Mouse (Mus musculus) E14TG2a.4 (cell line): ENCODE measurements at regions not wholly inside any gene's neighbourhood (a gene's known extent, or its start where the extent isn't known, plus 50 kb on each side); places are given as distances from the start of the nearest gene placed in this dataset.

Experiments used
- H3K27me3 ChIP-seq: 2 replicates; pipeline ENCODE4 v1.6.1; 2014; ENCODE audit warnings: low read length, control low read depth; ENCODE audit not compliant: insufficient read depth
- H3K36me3 ChIP-seq: 2 replicates; pipeline ENCODE4 v1.6.1; 2014; ENCODE audit warnings: low read length, control low read depth; ENCODE audit not compliant: insufficient read depth
- H3K4me1 ChIP-seq: replicated peaks from 2 replicates; pipeline ENCODE4 v1.6.1; 2014; ENCODE audit warnings: low read depth, low read length, control low read depth
- H3K4me3 ChIP-seq: replicated peaks from 2 replicates; pipeline ENCODE4 v1.5.1; 2014; ENCODE audit warnings: mild to moderate bottlenecking, low read length
- H3K9me3 ChIP-seq: 2 replicates; pipeline ENCODE4 v1.6.1; 2014; ENCODE audit warnings: low read length, control low read depth
- CTCF ChIP-seq: conservative IDR thresholded peaks from 2 replicates; pipeline ENCODE4 v1.5.1; 2014; ENCODE audit warnings: low read length
- NANOG ChIP-seq: IDR thresholded peaks from 2 replicates; pipeline ENCODE4 v1.6.1; 2014; ENCODE audit warnings: borderline replicate concordance, low read length, mixed read lengths
- POU5F1 ChIP-seq: IDR thresholded peaks from 2 replicates; pipeline ENCODE4 v1.6.1; 2014; ENCODE audit warnings: low read length, borderline replicate concordance

- no peak for TF ChIP-seq CTCF
- TF ChIP-seq NANOG: no peak
- TF ChIP-seq POU5F1: no peak
- no peaks in the 10 kb centered on the region for H3K36me3 ChIP-seq
- H3K9me3 ChIP-seq: 0 out of 2 replicates have a peak, but pooled peaks cover 5% of the 10 kb centered on the region
- H3K4me1 ChIP-seq: no peaks in the 10 kb centered on the region
- H3K27me3 ChIP-seq: peaks cover 3% of the 10 kb centered on the region; the same call in 1 of the 2 replicates
- H3K4me3 ChIP-seq: no peak overlapping the region
Measured at GRCm38 (mm10) chr13:60050799-60051580, 126.2 kb downstream of the Gas1 start.

- no peak for TF ChIP-seq POU5F1
- no peak for TF ChIP-seq NANOG
- peaks cover 3% of the 10 kb centered on the region; the same call in 1 of the 2 replicates for H3K27me3 ChIP-seq
- H3K9me3 ChIP-seq: no peaks in the 10 kb centered on the region
- H3K4me3 ChIP-seq: no peak overlapping the region
- H3K36me3 ChIP-seq: no peaks in the 10 kb centered on the region
- H3K4me1 ChIP-seq: no peaks in the 10 kb centered on the region
Measured at GRCm38 (mm10) chr13:60049703-60050102, 127.5 kb downstream of the Gas1 start.

- TF ChIP-seq POU5F1: no peak
- no peak for TF ChIP-seq NANOG
- TF ChIP-seq CTCF: no peak
- no peaks in the 10 kb centered on the region for H3K36me3 ChIP-seq
- H3K4me3 ChIP-seq: no peak overlapping the region
- H3K27me3 ChIP-seq: no peaks in the 10 kb centered on the region
- H3K9me3 ChIP-seq: no peaks in the 10 kb centered on the region
- no peaks in the 10 kb centered on the region for H3K4me1 ChIP-seq
Measured at GRCm38 (mm10) chr13:60047791-60048730, 129.1 kb downstream of the Gas1 start.

- H3K4me1 ChIP-seq: no peaks in the 10 kb centered on the region
- H3K27me3 ChIP-seq: no peaks in the 10 kb centered on the region
- TF ChIP-seq NANOG: no peak
- no peak for TF ChIP-seq CTCF
- TF ChIP-seq POU5F1: no peak
- no peaks in the 10 kb centered on the region for H3K9me3 ChIP-seq
- H3K36me3 ChIP-seq: no peaks in the 10 kb centered on the region
- no peak overlapping the region for H3K4me3 ChIP-seq
Measured at GRCm38 (mm10) chr13:60045752-60046151, 131.4 kb downstream of the Gas1 start.

GRCm38 (mm10) chr13:60044876-60045275, 132.3 kb downstream of the Gas1 start:
- no peaks in the 10 kb centered on the region for H3K9me3 ChIP-seq
- TF ChIP-seq CTCF (no peak), POU5F1 (no peak), NANOG (no peak)
- no peaks in the 10 kb centered on the region for H3K27me3 ChIP-seq
- H3K4me1 ChIP-seq: no peaks in the 10 kb centered on the region
- H3K36me3 ChIP-seq: no peaks in the 10 kb centered on the region
- no peak overlapping the region for H3K4me3 ChIP-seq

- Histone ChIP-seq H3K9me3 (peaks cover 20% of the 10 kb centered on the region), H3K27me3 (no peaks in the 10 kb centered on the region), H3K4me1 (no peaks in the 10 kb centered on the region), H3K4me3 (no peak overlapping the region), H3K36me3 (no peaks in the 10 kb centered on the region)
- TF ChIP-seq POU5F1 (no peak), NANOG (no peak), CTCF (no peak)
Measured at GRCm38 (mm10) chr13:60042443-60042842, 134.7 kb downstream of the Gas1 start.

GRCm38 (mm10) chr13:60035536-60036130, 141.5 kb downstream of the Gas1 start:
- Histone ChIP-seq H3K9me3 (peaks cover 78% of the 10 kb centered on the region), H3K36me3 (no peaks in the 10 kb centered on the region), H3K4me3 (no peak overlapping the region), H3K4me1 (no peaks in the 10 kb centered on the region), H3K27me3 (no peaks in the 10 kb centered on the region)
- no peak for TF ChIP-seq NANOG
- no peak for TF ChIP-seq POU5F1
- TF ChIP-seq CTCF: no peak

- no peaks in the 10 kb centered on the region for H3K4me1 ChIP-seq
Measured at GRCm38 (mm10) chr13:60033116-60033515, 144.0 kb downstream of the Gas1 start.

More at GRCm38 (mm10) chr13:60033116-60033515, 144.0 kb downstream of the Gas1 start:
- TF ChIP-seq CTCF: no peak
- TF ChIP-seq POU5F1: no peak
- TF ChIP-seq NANOG: no peak
- no peaks in the 10 kb centered on the region for H3K36me3 ChIP-seq
- peaks cover 84% of the 10 kb centered on the region for H3K9me3 ChIP-seq
- H3K4me3 ChIP-seq: no peak overlapping the region
- H3K27me3 ChIP-seq: no peaks in the 10 kb centered on the region
